Mouse (Mus musculus): Measurements from ENCODE around the gene Ap5z1. TPM values are rescaled to one million over a fixed set of nuclear protein-coding genes. Genes with fewer than 3 reads are reported as not detected.
A peak's percentile ranks its signal among the peaks of the same experiment; 100 is the strongest.

Gene Ap5z1
- total RNA-seq, 2 experiments from 2014 or later: 6.2 to 6.4 TPM

GRCm38 (mm10) chr5:142438380-142438938, 25.3 kb upstream of the Ap5z1 start:
- no peak for DNase-seq
- intact Hi-C loops (cut with DNase I): loop anchor here (1.0 kb wide), 1 partner anchor 11 kb away; no protein-coding TSS in a partner anchor

DNA sequence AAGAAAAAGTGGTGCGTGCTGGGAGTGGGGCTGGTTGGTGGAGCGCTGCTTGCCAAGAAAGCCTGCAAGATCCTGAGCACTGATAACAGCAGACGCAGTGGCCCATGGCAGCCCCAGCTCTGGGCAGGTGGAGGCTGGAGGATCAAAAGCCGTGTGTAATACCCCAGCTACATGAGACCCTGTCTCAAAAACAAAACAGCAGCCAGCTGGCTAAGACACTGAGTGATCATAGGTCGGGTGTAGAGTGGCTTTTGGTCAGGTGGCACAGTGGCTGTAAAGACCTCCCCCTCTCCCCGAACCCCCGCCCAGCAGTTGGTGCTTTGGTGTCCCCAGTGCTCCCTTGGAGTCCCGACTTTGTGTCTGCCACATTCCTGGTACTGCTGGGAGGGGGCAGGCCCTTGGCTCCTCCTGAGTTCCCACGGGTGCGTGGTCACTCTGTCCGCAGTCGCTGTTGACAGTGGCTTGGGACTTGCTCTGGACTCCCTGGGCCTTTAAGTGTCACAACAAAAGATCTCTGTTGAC, 23.8 kb upstream of the Ap5z1 start:
- DNase-seq: no peak
- intact Hi-C loops (cut with DNase I): loop anchor here (2.0 to 10.0 kb wide), 3 partner anchors 37 to 1595 kb away; partner anchors contain the start of gene Sdk1

GRCm38 (mm10) chr5:142440451-142441147, 23.1 kb upstream of the Ap5z1 start:
- DNase-seq: peak; percentile 90 to 91
- intact Hi-C loops (cut with DNase I): loop anchor here (2.0 to 10.0 kb wide), 3 partner anchors 38 to 1596 kb away; partner anchors contain the start of gene Sdk1

GRCm38 (mm10) chr5:142441332-142442044, 22.3 kb upstream of the Ap5z1 start:
- DNase-seq: no peak
- intact Hi-C loops (cut with DNase I): loop anchor here (2.0 to 10.0 kb wide), 3 partner anchors 39 to 1597 kb away; partner anchors contain the start of gene Sdk1

- intact Hi-C loops (cut with DNase I): loop anchor here (10.0 kb wide), 2 partner anchors 1197 to 1597 kb away; partner anchors contain the start of gene Sdk1
- no peak for DNase-seq
Observed at GRCm38 (mm10) chr5:142442045-142442440, 21.7 kb upstream of the Ap5z1 start.

- intact Hi-C loops (cut with DNase I): loop anchor here (10.0 kb wide), 2 partner anchors 1199 to 1599 kb away; partner anchors contain the start of gene Sdk1
- no peak for DNase-seq
Observed at GRCm38 (mm10) chr5:142443514-142443913, 20.2 kb upstream of the Ap5z1 start.

GRCm38 (mm10) chr5:142443994-142444393, 19.8 kb upstream of the Ap5z1 start:
- intact Hi-C loops (cut with DNase I): loop anchor here (10.0 kb wide), 2 partner anchors 1199 to 1599 kb away; partner anchors contain the start of gene Sdk1
- DNase-seq: no peak

DNA sequence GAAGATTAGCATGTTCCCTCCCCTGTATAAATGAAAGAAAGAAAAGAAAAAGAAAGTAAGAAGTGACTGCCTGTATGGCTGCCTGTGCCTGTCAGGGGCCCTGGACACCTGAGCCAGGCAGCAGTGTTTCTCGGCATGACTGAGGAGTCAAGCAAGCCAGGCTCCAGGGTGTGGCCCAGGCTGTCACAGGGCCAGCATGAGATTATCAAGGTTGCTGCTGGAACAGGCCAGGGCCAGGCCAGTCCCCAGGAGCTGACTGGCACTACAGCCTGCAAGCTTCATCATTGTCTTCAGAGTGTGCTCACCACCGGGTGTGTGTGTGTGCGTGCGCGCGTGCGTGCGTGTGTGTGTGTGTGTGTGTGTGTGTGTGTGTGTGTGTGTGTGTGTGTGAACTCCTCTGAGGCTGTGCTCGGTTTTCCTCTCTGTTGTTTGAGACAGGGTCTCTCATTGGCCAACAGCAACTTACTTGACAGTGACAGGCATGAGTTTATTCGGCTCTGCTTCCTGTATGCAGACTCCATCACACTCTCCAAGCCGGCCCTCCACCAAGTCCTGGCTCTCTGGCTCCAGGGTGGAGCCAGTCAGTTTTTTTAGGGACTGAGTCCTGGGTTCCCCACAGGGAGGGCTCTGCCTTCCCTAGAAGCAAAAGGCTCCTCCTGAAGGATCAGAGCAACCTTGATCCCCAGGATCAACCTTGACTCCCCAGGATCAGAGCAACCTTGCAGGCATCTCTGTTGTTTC, 18.8 kb upstream of the Ap5z1 start:
- intact Hi-C loops (cut with DNase I): loop anchor here (10.0 kb wide), 2 partner anchors 1200 to 1600 kb away; partner anchors contain the start of gene Sdk1
- no peak for DNase-seq

DNA sequence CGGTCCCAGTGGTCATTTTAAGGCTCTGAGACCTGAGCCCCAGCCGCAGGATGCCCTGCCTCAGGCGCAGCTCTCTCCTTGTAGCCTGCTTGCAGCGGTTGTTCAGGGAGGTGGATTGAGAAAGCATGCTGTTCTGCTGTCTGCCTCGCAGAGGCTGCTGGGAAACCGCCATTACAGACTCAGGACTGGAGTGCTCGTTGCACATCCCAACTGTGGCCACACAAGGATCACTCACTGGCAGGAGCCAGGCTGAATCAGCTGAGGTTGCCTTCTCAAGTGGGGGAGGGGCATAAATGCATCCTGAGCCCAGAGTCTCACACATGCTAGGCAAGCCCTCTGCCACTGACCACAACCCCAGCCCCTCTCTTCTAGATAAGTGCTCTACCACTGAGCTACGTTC, 18.0 kb upstream of the Ap5z1 start:
- no peak for DNase-seq
- intact Hi-C loops (cut with DNase I): loop anchor here (10.0 kb wide), 2 partner anchors 1201 to 1601 kb away; partner anchors contain the start of gene Sdk1

DNA sequence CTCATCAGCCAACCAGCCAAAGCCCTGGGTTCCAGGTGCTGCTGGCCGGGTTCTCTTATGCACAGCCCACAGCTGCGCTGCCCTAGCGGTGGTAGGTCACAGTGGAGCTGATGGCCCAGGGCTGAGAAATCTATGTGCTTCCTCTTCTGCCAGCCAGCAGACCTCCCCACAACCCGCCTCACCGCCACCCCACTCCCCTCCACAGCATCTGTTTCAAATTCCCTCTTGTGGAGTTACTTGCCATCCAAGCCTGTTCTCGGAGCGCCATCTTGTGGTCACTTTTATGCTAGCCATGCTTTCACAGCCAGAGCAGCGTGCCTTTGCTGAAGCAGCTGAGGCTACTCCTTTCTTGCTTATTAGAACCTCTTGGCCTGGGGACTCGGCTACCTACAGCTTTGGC, 15.7 kb upstream of the Ap5z1 start:
- DNase-seq: peak; percentile 90 to 93
- intact Hi-C loops (cut with DNase I): loop anchor here (1.0 to 10.0 kb wide), 6 partner anchors 45 to 1603 kb away; partner anchors contain the start of gene Sdk1

DNA sequence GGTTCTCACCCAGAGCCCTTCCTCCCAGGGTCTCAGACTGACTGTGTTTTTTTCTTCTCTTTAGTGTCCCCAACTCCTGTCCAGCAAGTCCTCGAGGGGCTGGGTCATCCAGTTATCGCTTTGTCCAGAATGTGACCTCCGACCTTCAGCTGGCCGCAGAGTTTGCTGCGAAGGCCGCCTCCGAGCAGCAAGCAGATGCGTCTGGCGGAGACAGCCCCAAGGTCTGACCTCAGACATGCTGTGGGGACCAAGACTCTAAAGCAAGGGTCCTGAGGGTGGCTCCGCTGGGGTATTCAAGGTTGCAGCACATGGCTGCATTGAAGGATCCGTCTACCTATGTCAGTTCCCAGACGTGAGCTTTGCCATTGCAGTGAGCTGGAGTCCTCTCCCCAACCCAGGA, 15.1 kb upstream of the Ap5z1 start:
- intact Hi-C loops (cut with DNase I): loop anchor here (1.0 to 10.0 kb wide), 6 partner anchors 46 to 1604 kb away; partner anchors contain the start of gene Sdk1
- DNase-seq: no peak

DNA sequence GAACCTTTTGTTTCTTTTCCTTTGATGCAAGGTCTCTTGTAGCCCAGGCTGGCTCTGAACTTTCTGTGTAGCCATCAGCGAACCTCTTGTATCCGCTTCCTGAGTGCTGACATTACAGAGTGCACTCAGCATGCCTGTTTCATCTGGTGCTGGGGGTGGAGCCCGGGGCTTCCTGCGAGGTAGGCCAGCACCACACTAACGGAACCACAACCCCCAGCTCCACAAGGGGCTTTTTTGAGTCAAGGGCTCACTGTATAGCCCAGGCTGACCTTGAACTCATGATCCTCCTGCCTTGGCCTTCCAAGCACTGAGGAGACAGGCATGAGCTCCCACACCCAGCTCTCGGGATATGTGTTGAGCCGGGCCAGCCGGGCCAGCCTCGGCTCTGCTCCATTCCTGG, 12.9 kb upstream of the Ap5z1 start:
- no peak for DNase-seq
- intact Hi-C loops (cut with DNase I): no loop called here

DNA sequence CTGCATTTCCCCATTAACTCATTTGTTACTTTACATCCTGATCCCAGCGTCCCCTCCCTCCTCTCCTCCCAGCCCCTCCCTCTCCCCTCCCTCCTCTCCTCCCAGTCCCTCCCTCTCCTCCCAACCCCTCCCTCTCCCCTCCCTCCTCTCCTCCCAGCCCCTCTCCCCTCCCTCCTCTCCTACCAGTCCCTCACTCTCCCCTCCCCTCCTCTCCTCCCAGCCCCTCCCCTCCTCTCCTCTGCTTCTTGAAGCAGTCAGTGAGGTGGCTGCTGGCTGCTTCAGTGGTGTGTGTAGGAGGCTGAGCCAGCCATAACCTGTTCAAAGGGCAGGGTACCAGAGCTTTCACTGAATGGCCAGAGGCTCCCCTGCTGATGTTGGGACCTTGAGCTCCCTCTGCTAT, 12.0 kb upstream of the Ap5z1 start:
- intact Hi-C loops (cut with DNase I): no loop called here
- no peak for DNase-seq

- no peak for DNase-seq
- intact Hi-C loops (cut with DNase I): no loop called here
Observed at GRCm38 (mm10) chr5:142453742-142454141, 10.0 kb upstream of the Ap5z1 start.

GRCm38 (mm10) chr5:142456318-142456717, 7.4 kb upstream of the Ap5z1 start:
- intact Hi-C loops (cut with DNase I): no loop called here

DNA sequence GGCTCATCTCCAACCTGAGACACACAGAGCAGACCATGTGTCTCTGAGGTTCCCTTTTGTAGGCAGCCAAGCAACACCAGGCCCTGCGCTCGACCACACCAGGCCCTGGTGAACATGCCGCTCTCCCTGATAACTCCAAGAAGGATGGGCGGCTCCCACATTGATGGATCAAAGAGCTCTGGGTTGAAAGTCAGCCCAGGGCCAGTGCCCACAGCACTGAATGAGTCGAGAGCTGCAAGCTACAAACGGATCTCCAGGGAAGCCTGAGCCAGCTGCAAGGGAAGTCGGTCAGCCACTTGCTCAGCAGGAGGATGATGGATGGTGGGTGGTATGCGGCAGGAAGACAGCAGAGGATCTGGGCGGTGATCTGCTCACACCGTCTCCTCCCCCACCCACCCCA, 6.4 kb upstream of the Ap5z1 start:
- DNase-seq: no peak
- intact Hi-C loops (cut with DNase I): no loop called here

More at GRCm38 (mm10) chr5:142456318-142456717, 7.4 kb upstream of the Ap5z1 start:
- no peak for DNase-seq

GRCm38 (mm10) chr5:142458791-142459557, 4.8 kb upstream of the Ap5z1 start:
- intact Hi-C loops (cut with DNase I): no loop called here
- DNase-seq: no peak

- intact Hi-C loops (cut with DNase I): no loop called here
Observed at GRCm38 (mm10) chr5:142459834-142460233, 3.9 kb upstream of the Ap5z1 start.

More at GRCm38 (mm10) chr5:142459834-142460233, 3.9 kb upstream of the Ap5z1 start:
- no peak for DNase-seq

Measured in heart, postnatal 36 days (tissue).